Mouse (Mus musculus): ENCODE results near the gene Taf8. TPM values are rescaled to one million over a fixed set of nuclear protein-coding genes. Genes with fewer than 3 reads are reported as not detected.

The Taf8 gene
- polyA plus RNA-seq, 1 experiment from 2014 or later, result 15.9 TPM

- no peak overlapping the region for H3K27ac ChIP-seq (ENCODE audit: low read depth, low read length)
These were observed 43.8 kb downstream of the Taf8 start for GRCm38 (mm10) chr17:47458310-47458709.

GRCm38 (mm10) chr17:47454675-47455074 lies 47.4 kb downstream of the Taf8 start:
- Histone ChIP-seq H3K9ac (ENCODE audit: low read depth, low read length) (no peak overlapping the region), H3K27me3 (ENCODE audit: control insufficient read depth, insufficient read depth, low read length) (no peaks in the 10 kb centered on the region), H3K4me3 (ENCODE audit: low read depth, low read length) (no peak overlapping the region), H3K36me3 (ENCODE audit: control insufficient read depth, insufficient read depth, low read length) (no peaks in the 10 kb centered on the region), H3K4me2 (no peak overlapping the region), H3K9me3 (replicated peaks; ENCODE audit: control insufficient read depth, low read length) (no peaks in the 10 kb centered on the region), H3K27ac (ENCODE audit: low read depth, low read length) (no peak overlapping the region), H3K4me1 (ENCODE audit: control insufficient read depth, insufficient read depth, low read length) (peaks cover 46% of the 10 kb centered on the region)
- ATAC-seq (replicated peaks; ENCODE audit: insufficient number of reproducible peaks, low FRiP score, low TSS enrichment), result no peak
- WGBS (ENCODE audit: insufficient replicate concordance), result 45% methylated on average over 8 of the region's 8 CpGs

More at GRCm38 (mm10) chr17:47458310-47458709, 43.8 kb downstream of the Taf8 start:
- Histone ChIP-seq H3K9me3 (replicated peaks; ENCODE audit: control insufficient read depth, low read length) (no peaks in the 10 kb centered on the region), H3K27me3 (ENCODE audit: control insufficient read depth, insufficient read depth, low read length) (no peaks in the 10 kb centered on the region), H3K4me3 (ENCODE audit: low read depth, low read length) (no peak overlapping the region), H3K4me1 (ENCODE audit: control insufficient read depth, insufficient read depth, low read length) (peaks cover 31% of the 10 kb centered on the region), H3K36me3 (ENCODE audit: control insufficient read depth, insufficient read depth, low read length) (no peaks in the 10 kb centered on the region), H3K4me2 (no peak overlapping the region), H3K9ac (ENCODE audit: low read depth, low read length) (no peak overlapping the region)
- no peak for ATAC-seq (replicated peaks; ENCODE audit: insufficient number of reproducible peaks, low FRiP score, low TSS enrichment)
- 78% methylated on average over 13 of the region's 13 CpGs for WGBS (ENCODE audit: insufficient replicate concordance)

GRCm38 (mm10) chr17:47452886-47453285 lies 49.2 kb downstream of the Taf8 start:
- ATAC-seq (replicated peaks; ENCODE audit: insufficient number of reproducible peaks, low FRiP score, low TSS enrichment), result no peak
- no peak overlapping the region for H3K4me3 ChIP-seq (ENCODE audit: low read depth, low read length)
- no peaks in the 10 kb centered on the region for H3K27me3 ChIP-seq (ENCODE audit: control insufficient read depth, insufficient read depth, low read length)
- WGBS (ENCODE audit: insufficient replicate concordance), result 33% methylated on average over 7 of the region's 7 CpGs
- H3K9ac ChIP-seq (ENCODE audit: low read depth, low read length), result no peak overlapping the region
- H3K4me1 ChIP-seq (ENCODE audit: control insufficient read depth, insufficient read depth, low read length), result peaks cover 63% of the 10 kb centered on the region
- H3K27ac ChIP-seq (ENCODE audit: low read depth, low read length), result no peak overlapping the region; the same call in 1 of the 2 replicates
- H3K9me3 ChIP-seq (replicated peaks; ENCODE audit: control insufficient read depth, low read length), result no peaks in the 10 kb centered on the region
- no peak overlapping the region for H3K4me2 ChIP-seq
- no peaks in the 10 kb centered on the region for H3K36me3 ChIP-seq (ENCODE audit: control insufficient read depth, insufficient read depth, low read length)

GRCm38 (mm10) chr17:47450880-47451565 lies 51.1 kb downstream of the Taf8 start:
- no peaks in the 10 kb centered on the region for H3K27me3 ChIP-seq (ENCODE audit: control insufficient read depth, insufficient read depth, low read length)
- H3K4me3 ChIP-seq (ENCODE audit: low read depth, low read length), result no peak overlapping the region
- no peak for ATAC-seq (replicated peaks; ENCODE audit: insufficient number of reproducible peaks, low FRiP score, low TSS enrichment)
- WGBS (ENCODE audit: insufficient replicate concordance), result 66% methylated on average over 12 of the region's 12 CpGs
- H3K27ac ChIP-seq (ENCODE audit: low read depth, low read length), result peak overlapping the region; percentile 86
- no peaks in the 10 kb centered on the region for H3K36me3 ChIP-seq (ENCODE audit: control insufficient read depth, insufficient read depth, low read length)
- H3K9ac ChIP-seq (ENCODE audit: low read depth, low read length), result 0 out of 2 replicates have a peak overlapping the region, but pooled peaks have one; percentile 10
- no peak overlapping the region for H3K4me2 ChIP-seq
- H3K9me3 ChIP-seq (replicated peaks; ENCODE audit: control insufficient read depth, low read length), result no peaks in the 10 kb centered on the region
- H3K4me1 ChIP-seq (ENCODE audit: control insufficient read depth, insufficient read depth, low read length), result peaks cover 71% of the 10 kb centered on the region

GRCm38 (mm10) chr17:47450239-47450638 lies 51.9 kb downstream of the Taf8 start:
- H3K9me3 ChIP-seq (replicated peaks; ENCODE audit: control insufficient read depth, low read length), result no peaks in the 10 kb centered on the region
- H3K4me3 ChIP-seq (ENCODE audit: low read depth, low read length), result no peak overlapping the region
- peaks cover 79% of the 10 kb centered on the region for H3K4me1 ChIP-seq (ENCODE audit: control insufficient read depth, insufficient read depth, low read length)
- H3K27me3 ChIP-seq (ENCODE audit: control insufficient read depth, insufficient read depth, low read length), result no peaks in the 10 kb centered on the region
- no peaks in the 10 kb centered on the region for H3K36me3 ChIP-seq (ENCODE audit: control insufficient read depth, insufficient read depth, low read length)
- ATAC-seq (replicated peaks; ENCODE audit: insufficient number of reproducible peaks, low FRiP score, low TSS enrichment), result peak; percentile 64
- H3K27ac ChIP-seq (ENCODE audit: low read depth, low read length), result peak overlapping the region; percentile 86
- H3K4me2 ChIP-seq, result peak overlapping the region; percentile 22; the same call in 1 of the 2 replicates
- 17% methylated on average over 7 of the region's 7 CpGs for WGBS (ENCODE audit: insufficient replicate concordance)
- H3K9ac ChIP-seq (ENCODE audit: low read depth, low read length), result 0 out of 2 replicates have a peak overlapping the region, but pooled peaks have one; percentile 34

GRCm38 (mm10) chr17:47449432-47449831 lies 52.7 kb downstream of the Taf8 start:
- no peaks in the 10 kb centered on the region for H3K36me3 ChIP-seq (ENCODE audit: control insufficient read depth, insufficient read depth, low read length)
- H3K27me3 ChIP-seq (ENCODE audit: control insufficient read depth, insufficient read depth, low read length), result no peaks in the 10 kb centered on the region
- 62% methylated on average over 5 of the region's 5 CpGs for WGBS (ENCODE audit: insufficient replicate concordance)
- H3K9ac ChIP-seq (ENCODE audit: low read depth, low read length), result peak overlapping the region; percentile 34
- ATAC-seq (replicated peaks; ENCODE audit: insufficient number of reproducible peaks, low FRiP score, low TSS enrichment), result no peak
- no peak overlapping the region for H3K4me2 ChIP-seq
- H3K9me3 ChIP-seq (replicated peaks; ENCODE audit: control insufficient read depth, low read length), result no peaks in the 10 kb centered on the region
- no peak overlapping the region for H3K4me3 ChIP-seq (ENCODE audit: low read depth, low read length)
- H3K4me1 ChIP-seq (ENCODE audit: control insufficient read depth, insufficient read depth, low read length), result peaks cover 72% of the 10 kb centered on the region
- peak overlapping the region; percentile 86 for H3K27ac ChIP-seq (ENCODE audit: low read depth, low read length)

GRCm38 (mm10) chr17:47448523-47449372 lies 53.3 kb downstream of the Taf8 start:
- peak overlapping the region; percentile 86 for H3K27ac ChIP-seq (ENCODE audit: low read depth, low read length)
- WGBS (ENCODE audit: insufficient replicate concordance), result 38% methylated on average over 8 of the region's 8 CpGs
- peaks cover 76% of the 10 kb centered on the region for H3K4me1 ChIP-seq (ENCODE audit: control insufficient read depth, insufficient read depth, low read length)
- H3K27me3 ChIP-seq (ENCODE audit: control insufficient read depth, insufficient read depth, low read length), result no peaks in the 10 kb centered on the region
- ATAC-seq (replicated peaks; ENCODE audit: insufficient number of reproducible peaks, low FRiP score, low TSS enrichment), result no peak
- H3K4me2 ChIP-seq, result no peak overlapping the region
- H3K4me3 ChIP-seq (ENCODE audit: low read depth, low read length), result no peak overlapping the region
- no peaks in the 10 kb centered on the region for H3K9me3 ChIP-seq (replicated peaks; ENCODE audit: control insufficient read depth, low read length)
- peak overlapping the region; percentile 23; the same call in 1 of the 2 replicates for H3K9ac ChIP-seq (ENCODE audit: low read depth, low read length)
- no peaks in the 10 kb centered on the region for H3K36me3 ChIP-seq (ENCODE audit: control insufficient read depth, insufficient read depth, low read length)

- Histone ChIP-seq H3K9ac (ENCODE audit: low read depth, low read length) (no peak overlapping the region; the same call in 1 of the 2 replicates), H3K4me3 (ENCODE audit: low read depth, low read length) (no peak overlapping the region), H3K4me2 (no peak overlapping the region), H3K27ac (ENCODE audit: low read depth, low read length) (peak overlapping the region; percentile 54), H3K36me3 (ENCODE audit: control insufficient read depth, insufficient read depth, low read length) (no peaks in the 10 kb centered on the region), H3K4me1 (ENCODE audit: control insufficient read depth, insufficient read depth, low read length) (peaks cover 71% of the 10 kb centered on the region), H3K9me3 (replicated peaks; ENCODE audit: control insufficient read depth, low read length) (no peaks in the 10 kb centered on the region), H3K27me3 (ENCODE audit: control insufficient read depth, insufficient read depth, low read length) (no peaks in the 10 kb centered on the region)
- no peak for ATAC-seq (replicated peaks; ENCODE audit: insufficient number of reproducible peaks, low FRiP score, low TSS enrichment)
- WGBS (ENCODE audit: insufficient replicate concordance), result 75% methylated on average over 11 of the region's 11 CpGs
These were observed 55.5 kb downstream of the Taf8 start for GRCm38 (mm10) chr17:47446561-47446960.
